Mouse (Mus musculus): ENCODE results near the gene 1110008P14Rik. TPM values are rescaled to one million over a fixed set of nuclear protein-coding genes. Genes with fewer than 3 reads are reported as not detected.

Gene 1110008P14Rik
- polyA plus RNA-seq, 1 experiment from 2014 or later: 89.4 TPM

- TF ChIP-seq CTCF (IDR thresholded peaks at IDR 0.05): no peak
Measured at GRCm38 (mm10) chr2:32421851-32422251, 40.1 kb upstream of the 1110008P14Rik start.

DNA sequence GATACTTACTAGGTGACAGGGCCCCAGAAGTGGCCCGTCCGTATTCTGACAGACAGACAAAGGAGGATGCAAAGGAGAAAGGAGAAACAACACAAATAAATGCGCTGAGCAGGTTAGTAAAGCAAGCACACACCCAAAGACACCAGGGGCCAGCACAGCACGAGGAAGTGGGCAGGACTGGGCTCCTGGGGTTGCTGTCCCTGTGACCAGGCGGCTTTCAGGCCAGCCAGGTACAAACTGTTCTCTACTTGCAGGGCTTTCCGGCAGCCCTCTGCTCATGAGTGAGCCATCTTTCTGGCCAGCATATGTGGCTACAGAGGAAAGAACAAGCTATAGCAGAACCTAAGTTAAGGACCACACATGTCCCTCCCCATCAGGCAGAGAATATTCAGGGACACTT is 38.9 kb upstream of the 1110008P14Rik start:
- DNase-seq (ENCODE audit: low read depth, low spot score): no peak
- ChIA-PET POLR2A (interaction anchor here (2.2 kb wide), 1 partner anchor 11 kb away, joined by 6 read pairs; no protein-coding TSS in a partner anchor), CTCF (interaction anchor here (1.6 to 2.6 kb wide), 3 partner anchors 15 to 68 kb away, joined by 5 to 15 read pairs (median 7); no protein-coding TSS in a partner anchor)
- TF ChIP-seq CTCF (IDR thresholded peaks at IDR 0.05): no peak
- ATAC-seq: no peak
- in situ Hi-C loops (cut with MboI; ENCODE audit: low pct_unique_long_range_greater_than_20kb): no loop called here
- H3K27me3 ChIP-seq: no peaks in the 10 kb centered on the region

More at GRCm38 (mm10) chr2:32421851-32422251, 40.1 kb upstream of the 1110008P14Rik start:
- DNase-seq (ENCODE audit: low read depth, low spot score) (no peak), ATAC-seq (no peak)
- H3K27me3 ChIP-seq: no peaks in the 10 kb centered on the region
- POLR2A ChIA-PET: interaction anchor here (0.6 to 2.2 kb wide), 4 partner anchors 9 to 36 kb away, joined by 3 to 6 read pairs (median 4); no protein-coding TSS in a partner anchor
- in situ Hi-C loops (cut with MboI; ENCODE audit: low pct_unique_long_range_greater_than_20kb): no loop called here
- CTCF ChIA-PET: interaction anchor here (1.0 to 2.6 kb wide), 5 partner anchors 17 to 67 kb away, joined by 3 to 15 read pairs (median 5); no protein-coding TSS in a partner anchor

GRCm38 (mm10) chr2:32420066-32420608 is 38.4 kb upstream of the 1110008P14Rik start:
- CTCF ChIA-PET: interaction anchor here (1.7 to 2.6 kb wide), 5 partner anchors 13 to 69 kb away, joined by 4 to 15 read pairs (median 5); no protein-coding TSS in a partner anchor
- no peaks in the 10 kb centered on the region for H3K27me3 ChIP-seq
- DNase-seq (ENCODE audit: low read depth, low spot score) (no peak), ATAC-seq (no peak)
- POLR2A ChIA-PET: no interaction called here
- no peak for TF ChIP-seq CTCF (IDR thresholded peaks at IDR 0.05)
- in situ Hi-C loops (cut with MboI; ENCODE audit: low pct_unique_long_range_greater_than_20kb): no loop called here

DNA sequence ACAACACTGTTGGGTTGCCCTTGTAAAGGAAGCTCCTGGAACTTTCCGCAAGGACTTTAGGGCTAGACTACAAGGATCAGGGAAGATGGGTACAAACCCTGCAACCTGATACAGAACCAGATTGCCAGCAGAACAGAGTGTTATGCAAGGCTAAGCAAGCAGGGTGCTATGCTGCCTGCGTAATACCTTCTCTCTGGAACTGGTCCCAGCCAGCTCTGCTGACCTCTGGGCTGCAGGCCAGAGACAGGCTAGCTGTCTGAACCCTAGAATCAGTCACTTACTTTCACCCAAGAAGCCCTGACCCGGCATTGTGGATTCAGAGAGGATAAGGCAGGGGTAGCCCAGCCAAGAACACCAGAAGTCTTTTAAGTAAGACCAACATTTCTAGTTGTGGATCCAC is 37.6 kb upstream of the 1110008P14Rik start:
- in situ Hi-C loops (cut with MboI; ENCODE audit: low pct_unique_long_range_greater_than_20kb): loop anchor here (5.0 kb wide), 1 partner anchor 33 kb away; the partner anchor contains the start of genes Naif1 and Slc25a25
- DNase-seq (ENCODE audit: low read depth, low spot score) (no peak), ATAC-seq (no peak)
- POLR2A ChIA-PET: no interaction called here
- H3K27me3 ChIP-seq: no peaks in the 10 kb centered on the region
- CTCF ChIA-PET: interaction anchor here (0.7 to 2.6 kb wide), 7 partner anchors 9 to 69 kb away, joined by 3 to 11 read pairs (median 5); no protein-coding TSS in a partner anchor
- TF ChIP-seq CTCF (IDR thresholded peaks at IDR 0.05): no peak

GRCm38 (mm10) chr2:32418430-32419151 is 36.9 kb upstream of the 1110008P14Rik start:
- TF ChIP-seq CTCF (IDR thresholded peaks at IDR 0.05): no peak
- ChIA-PET POLR2A (interaction anchor here (1.4 kb wide), 1 partner anchor 36 kb away, joined by 3 read pairs; no protein-coding TSS in a partner anchor), CTCF (interaction anchor here (0.7 to 2.6 kb wide), 7 partner anchors 8 to 70 kb away, joined by 3 to 11 read pairs (median 5); no protein-coding TSS in a partner anchor)
- H3K27me3 ChIP-seq: no peaks in the 10 kb centered on the region
- no peak for ATAC-seq
- DNase-seq (ENCODE audit: low read depth, low spot score): no peak
- in situ Hi-C loops (cut with MboI; ENCODE audit: low pct_unique_long_range_greater_than_20kb): loop anchor here (5.0 kb wide), 1 partner anchor 34 kb away; the partner anchor contains the start of genes Naif1 and Slc25a25

DNA sequence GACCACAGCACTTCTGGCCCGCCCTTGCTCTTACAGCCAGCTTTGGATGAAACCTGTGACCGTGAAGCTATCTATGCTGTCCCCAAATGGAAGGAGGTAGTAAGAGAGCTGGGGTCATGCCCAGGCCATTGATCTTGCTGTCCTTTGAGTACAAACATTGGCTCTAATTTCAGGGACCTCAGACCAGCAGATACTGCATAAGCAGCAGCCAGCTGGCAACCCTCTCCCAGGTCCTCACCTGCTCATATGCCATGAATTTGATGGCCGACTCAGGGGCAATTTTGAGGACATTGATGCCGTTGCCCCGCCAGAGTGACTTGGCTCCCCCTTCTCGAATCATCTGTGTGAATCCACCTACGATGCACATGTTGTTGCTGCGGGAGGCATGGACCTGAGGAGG is 35.7 kb upstream of the 1110008P14Rik start:
- no peak for TF ChIP-seq CTCF (IDR thresholded peaks at IDR 0.05)
- H3K27me3 ChIP-seq: no peaks in the 10 kb centered on the region
- in situ Hi-C loops (cut with MboI; ENCODE audit: low pct_unique_long_range_greater_than_20kb): loop anchor here (5.0 kb wide), 1 partner anchor 35 kb away; the partner anchor contains the start of genes Naif1 and Slc25a25
- DNase-seq (ENCODE audit: low read depth, low spot score) (no peak), ATAC-seq (no peak)
- CTCF ChIA-PET: interaction anchor here (1.3 to 2.6 kb wide), 2 partner anchors 12 to 69 kb away, joined by 4 to 11 read pairs; no protein-coding TSS in a partner anchor
- POLR2A ChIA-PET: no interaction called here

GRCm38 (mm10) chr2:32416556-32416955 is 34.8 kb upstream of the 1110008P14Rik start:
- no peaks in the 10 kb centered on the region for H3K27me3 ChIP-seq
- ChIA-PET POLR2A (no interaction called here), CTCF (interaction anchor here (1.3 to 1.6 kb wide), 3 partner anchors 12 to 70 kb away, joined by 3 to 8 read pairs (median 4); no protein-coding TSS in a partner anchor)
- ATAC-seq (no peak), DNase-seq (ENCODE audit: low read depth, low spot score) (no peak)
- no peak for TF ChIP-seq CTCF (IDR thresholded peaks at IDR 0.05)
- in situ Hi-C loops (cut with MboI; ENCODE audit: low pct_unique_long_range_greater_than_20kb): loop anchor here (5.0 kb wide), 1 partner anchor 36 kb away; the partner anchor contains the start of genes Naif1 and Slc25a25

DNA sequence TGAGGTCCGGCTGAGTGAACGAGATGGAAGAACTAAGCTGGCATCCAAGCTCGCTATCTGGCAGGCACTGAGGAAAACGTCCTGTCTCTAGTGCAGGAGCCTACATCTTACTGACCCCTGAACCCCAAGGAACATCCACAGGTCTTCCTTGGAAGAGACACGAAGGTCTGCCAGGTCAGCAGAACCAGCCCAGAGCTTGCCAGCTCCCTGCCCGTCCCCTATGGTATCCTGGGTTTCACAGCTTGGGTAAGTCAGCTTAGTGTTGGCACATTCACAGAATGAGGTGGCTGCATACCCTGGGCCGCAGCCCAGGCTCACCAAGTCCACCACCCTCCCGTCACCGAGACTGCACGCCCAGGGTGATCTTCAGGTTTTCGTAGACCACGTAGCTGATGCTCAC is 34.1 kb upstream of the 1110008P14Rik start:
- DNase-seq (ENCODE audit: low read depth, low spot score): no peak
- H3K27me3 ChIP-seq: no peaks in the 10 kb centered on the region
- no peak for ATAC-seq
- ChIA-PET CTCF (interaction anchor here (1.1 to 1.6 kb wide), 5 partner anchors 9 to 71 kb away, joined by 3 to 8 read pairs (median 5); no protein-coding TSS in a partner anchor), POLR2A (interaction anchor here (0.9 to 1.0 kb wide), 3 partner anchors 11 to 119 kb away, joined by 3 read pairs; partner anchors contain the start of gene Fam102a)
- in situ Hi-C loops (cut with MboI; ENCODE audit: low pct_unique_long_range_greater_than_20kb): loop anchor here (5.0 kb wide), 1 partner anchor 36 kb away; the partner anchor contains the start of genes Naif1 and Slc25a25
- no peak for TF ChIP-seq CTCF (IDR thresholded peaks at IDR 0.05)

DNA sequence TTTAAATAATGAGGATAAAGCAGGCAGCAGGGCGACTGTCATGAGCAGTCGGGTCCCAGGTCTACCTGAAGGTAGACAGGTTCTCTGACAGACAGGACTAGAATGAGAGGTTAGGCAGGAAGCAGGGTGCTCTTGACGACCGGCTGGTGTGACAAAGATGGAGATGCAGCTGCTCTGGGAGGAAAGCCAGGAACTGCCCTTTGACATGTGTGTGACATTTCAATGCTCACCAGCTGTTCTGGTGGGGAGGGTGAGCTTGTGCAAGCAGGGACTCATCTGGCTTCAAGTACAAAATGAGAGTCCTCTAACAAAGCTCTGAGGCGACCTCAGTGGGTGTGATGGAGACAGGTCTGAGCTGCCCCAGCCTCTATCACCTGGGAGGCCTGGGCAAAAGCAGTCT is 32.2 kb upstream of the 1110008P14Rik start:
- CTCF ChIA-PET: interaction anchor here (1.4 kb wide), 1 partner anchor 9 kb away, joined by 10 read pairs; no protein-coding TSS in a partner anchor
- in situ Hi-C loops (cut with MboI; ENCODE audit: low pct_unique_long_range_greater_than_20kb): no loop called here
- H3K27me3 ChIP-seq: no peaks in the 10 kb centered on the region
- no peak for DNase-seq (ENCODE audit: low read depth, low spot score)
- POLR2A ChIA-PET: no interaction called here
- TF ChIP-seq CTCF (IDR thresholded peaks at IDR 0.05): no peak
- no peak for ATAC-seq
